Mouse (Mus musculus) activated CD4-positive, CD25-positive, alpha-beta regulatory T cell, adult 4 months (primary cell): ENCODE measurements around the gene Optc. TPM values are rescaled to one million over a fixed set of nuclear protein-coding genes. Genes with fewer than 3 reads are reported as not detected.

ENCODE experiments used
- polyA plus RNA-seq, 2 experiments: library from polyadenylated mRNA; unstranded; fragments of 100-300 nt; shearing (Covaris generic); gene quantifications; one replicate each; pipeline ENCODE4 v1.2.1; 2017

Gene Optc
- polyA plus RNA-seq, 2 experiments from 2014 or later: not detected

Other genes starting within 250 kb of the Optc start
- gene Zbed6, start 247.1 kb downstream of the Optc start, polyA plus RNA-seq: not detected
- gene Gm38394, start 246.7 kb downstream of the Optc start, polyA plus RNA-seq: 1 to 10 TPM; 3.2 to 3.9 TPM
- 100 to 1,000 TPM; 109 to 137 TPM for gene Lax1, start 217.9 kb downstream of the Optc start, polyA plus RNA-seq
- gene Atp2b4, start 107.0 kb downstream of the Optc start, polyA plus RNA-seq: 10 to 100 TPM; 17.8 to 19.0 TPM
- not detected for gene Prelp, start 13.4 kb upstream of the Optc start, polyA plus RNA-seq
- not detected for gene Fmod, start 129.3 kb upstream of the Optc start, polyA plus RNA-seq
- gene Btg2, start 171.1 kb upstream of the Optc start, polyA plus RNA-seq: 100 to 1,000 TPM; 174 to 181 TPM
- gene Chit1, start 203.2 kb upstream of the Optc start, polyA plus RNA-seq: not detected